Mouse (Mus musculus): ENCODE measurements around the gene Plch2.

GRCm38 (mm10) chr4:155066834-155067522 lies 10.4 kb upstream of the Plch2 start, which contains the start of gene Pex10:
- TF ChIP-seq CTCF (IDR thresholded peaks at IDR 0.05) (no peak), EP300 (IDR thresholded peaks at IDR 0.05) (no peak)

All from lung, postnatal 0 days (tissue).